Mouse (Mus musculus): ENCODE results near the gene Opa3. TPM values are rescaled to one million over a fixed set of nuclear protein-coding genes. Genes with fewer than 3 reads are reported as not detected.
A peak's percentile ranks its signal among the peaks of the same experiment; 100 is the strongest.

Opa3 gene
- total RNA-seq, 2 experiments from 2014 or later, result 41.3 to 47.1 TPM

DNA sequence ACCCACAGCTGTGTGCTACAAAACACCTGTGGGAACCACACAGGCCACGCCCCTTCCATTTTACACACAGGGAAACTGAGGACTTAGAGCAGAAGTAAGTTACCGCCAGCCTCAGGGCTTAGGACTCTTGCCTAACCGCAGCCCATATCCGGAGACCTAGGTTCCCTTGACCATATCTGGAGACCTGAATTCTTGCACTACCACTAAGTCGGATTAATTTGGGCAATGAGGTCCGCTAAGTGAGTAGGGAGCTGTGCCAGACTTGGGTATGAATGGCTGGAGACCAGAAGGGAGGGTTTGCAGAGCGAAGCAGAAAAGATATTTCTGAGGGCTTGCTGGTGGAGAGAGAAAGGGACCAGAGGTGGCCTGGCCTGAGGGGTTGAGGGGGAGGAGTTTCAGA, 13.8 kb upstream of the Opa3 start:
- DNase-seq (ENCODE audit: low spot score), result no peak

DNA sequence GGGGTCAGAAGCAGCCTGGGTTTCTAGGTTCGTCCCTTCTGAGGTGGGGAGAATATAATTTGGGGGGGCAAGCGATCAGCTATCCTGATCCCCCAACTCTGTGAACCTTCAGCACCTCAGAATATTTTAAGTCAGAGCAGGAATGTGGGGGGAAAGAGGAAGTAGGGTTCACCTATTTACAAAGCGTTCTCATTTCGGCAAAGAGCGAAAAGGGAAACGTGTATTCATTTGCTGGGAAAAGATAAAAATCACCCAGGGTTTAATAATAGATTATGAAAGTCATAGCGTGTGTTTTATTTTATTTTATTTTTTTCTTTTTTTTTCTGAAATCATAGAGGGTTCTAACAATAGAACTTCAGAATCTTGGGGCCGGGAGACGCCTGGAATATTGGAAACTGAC, 13.2 kb upstream of the Opa3 start:
- no peak for DNase-seq (ENCODE audit: low spot score)

- no peak for DNase-seq (ENCODE audit: low spot score)
Observed at GRCm38 (mm10) chr7:19217492-19217891, 10.6 kb upstream of the Opa3 start.

DNA sequence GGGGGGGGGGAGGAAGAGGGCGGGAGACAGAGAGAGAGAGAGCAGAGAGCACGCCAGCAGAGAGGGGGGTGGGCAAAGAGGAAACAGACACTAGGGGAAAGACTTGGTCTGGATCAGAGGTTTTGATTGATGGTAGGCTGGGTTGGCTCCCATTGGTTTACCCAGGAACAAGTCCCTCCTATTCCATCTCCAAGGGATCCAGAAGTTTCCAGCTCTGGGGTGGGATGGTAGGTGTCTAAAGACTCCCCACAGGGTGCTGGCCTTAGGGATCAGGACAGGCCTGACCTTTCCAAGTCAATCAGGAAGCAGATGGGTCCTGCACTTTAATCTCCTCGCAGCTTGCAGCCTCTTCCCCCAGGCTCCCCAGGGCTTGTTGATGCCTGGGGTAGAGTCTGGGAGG, 10.2 kb upstream of the Opa3 start:
- DNase-seq (ENCODE audit: low spot score), result no peak

DNA sequence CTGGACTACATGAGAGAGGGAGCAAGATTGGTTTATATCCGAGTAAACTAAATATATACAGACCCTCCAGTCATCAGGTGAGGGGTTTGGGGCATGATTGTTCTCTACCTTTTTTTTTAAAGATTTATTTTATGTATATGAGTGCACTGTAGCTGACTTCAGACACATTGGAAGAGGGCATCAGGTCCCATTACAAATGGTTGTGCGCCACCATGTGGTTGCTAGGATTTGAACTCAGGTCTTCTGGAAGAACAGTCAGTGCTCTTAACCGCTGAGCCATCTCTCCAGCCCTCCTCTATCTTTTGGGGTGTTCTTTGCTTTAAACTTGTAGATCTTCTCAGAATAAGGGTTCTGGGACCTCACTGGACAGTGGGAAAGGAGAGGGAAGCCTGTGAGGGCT, 8.1 kb upstream of the Opa3 start:
- DNase-seq (ENCODE audit: low spot score), result no peak

GRCm38 (mm10) chr7:19222189-19222588, 5.9 kb upstream of the Opa3 start:
- no peak for DNase-seq (ENCODE audit: low spot score)

DNA sequence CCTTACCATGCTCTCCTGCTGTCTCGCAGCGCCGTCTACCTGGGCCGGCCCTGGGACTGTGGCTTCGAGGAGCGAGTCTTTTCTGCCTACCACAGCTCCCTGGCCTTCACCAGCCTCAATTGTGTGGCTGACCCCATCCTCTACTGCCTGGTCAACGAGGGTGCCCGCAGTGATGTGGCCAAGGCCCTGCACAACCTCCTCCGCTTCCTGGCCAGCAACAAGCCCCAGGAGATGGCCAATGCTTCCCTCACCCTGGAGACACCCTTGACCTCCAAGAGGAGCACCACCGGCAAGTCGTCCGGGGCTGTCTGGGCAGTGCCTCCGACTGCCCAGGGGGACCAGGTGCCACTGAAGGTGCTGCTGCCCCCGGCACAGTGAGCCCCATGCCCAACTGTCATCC, 5.3 kb upstream of the Opa3 start:
- no peak for DNase-seq (ENCODE audit: low spot score)

GRCm38 (mm10) chr7:19224933-19225332, 3.2 kb upstream of the Opa3 start:
- no peak for DNase-seq (ENCODE audit: low spot score)

DNA sequence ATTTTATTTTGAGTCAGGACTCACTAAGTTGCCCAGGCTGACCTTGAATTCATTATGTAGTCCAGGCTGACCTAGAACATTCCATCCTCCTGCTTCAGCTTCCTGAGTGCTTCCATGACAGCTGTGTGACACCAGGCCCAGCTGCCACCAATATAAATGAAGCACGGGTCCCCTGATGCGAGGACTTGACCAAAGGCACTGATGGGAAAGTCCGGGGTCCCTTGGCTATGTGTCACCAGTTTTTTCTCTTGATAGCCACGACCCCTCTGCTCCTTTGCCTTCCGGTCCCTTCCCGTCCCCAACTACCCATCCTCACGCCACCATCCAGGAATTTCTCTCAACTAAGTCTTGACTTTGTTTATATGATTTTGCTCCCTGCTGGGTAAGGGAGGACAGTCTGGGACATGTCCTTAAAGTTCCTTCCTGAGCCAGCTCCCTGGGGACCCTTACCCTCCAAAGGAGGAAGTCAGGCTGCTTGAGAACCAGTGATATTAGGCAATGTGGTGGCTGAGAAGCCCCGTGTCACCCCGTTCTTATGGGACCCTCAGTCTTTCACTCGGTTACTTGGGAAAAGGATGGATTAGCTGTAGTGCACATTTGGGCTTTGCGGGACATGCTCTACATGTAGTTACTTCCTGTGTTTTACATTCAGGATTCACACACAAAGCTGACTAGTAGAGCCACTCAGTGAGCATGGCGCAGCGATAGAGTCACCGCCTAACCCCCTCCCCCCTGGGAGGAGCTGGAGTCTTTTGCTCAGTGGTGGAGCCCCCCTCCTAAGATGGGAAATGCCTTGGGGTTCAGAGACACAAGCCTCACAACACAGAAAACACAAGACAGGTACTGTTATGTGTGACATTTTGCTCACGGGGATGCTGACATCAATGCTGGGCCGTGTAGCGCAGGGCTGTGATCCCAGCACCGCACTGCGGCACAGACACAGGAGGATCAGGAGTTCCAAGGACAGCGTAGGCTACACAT, 1.0 kb upstream of the Opa3 start:
- DNase-seq (ENCODE audit: low spot score), result peak; percentile 34

DNA sequence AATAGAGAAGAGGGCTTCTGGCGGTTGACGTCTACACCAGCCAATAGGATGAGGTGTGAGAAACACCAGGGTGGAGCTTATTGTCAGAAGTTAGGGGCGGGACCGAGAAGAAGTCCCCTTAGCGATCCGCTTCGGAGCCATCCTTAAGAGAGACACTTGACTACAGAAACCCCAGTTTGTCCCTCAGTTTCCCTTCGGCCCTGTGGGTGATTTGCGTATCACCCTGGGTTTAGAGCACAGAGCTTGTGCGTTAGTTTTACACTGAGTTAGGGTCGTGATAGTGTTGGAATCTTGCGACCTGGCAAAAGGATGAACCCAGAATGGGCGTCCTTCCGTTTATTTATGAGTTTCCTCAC, 637 bp downstream of the Opa3 start:
- DNase-seq (ENCODE audit: low spot score), result no peak

GRCm38 (mm10) chr7:19229404-19229803, 1.3 kb downstream of the Opa3 start:
- DNase-seq (ENCODE audit: low spot score), result no peak

GRCm38 (mm10) chr7:19230041-19230580, 2.0 kb downstream of the Opa3 start:
- DNase-seq (ENCODE audit: low spot score), result no peak

DNA sequence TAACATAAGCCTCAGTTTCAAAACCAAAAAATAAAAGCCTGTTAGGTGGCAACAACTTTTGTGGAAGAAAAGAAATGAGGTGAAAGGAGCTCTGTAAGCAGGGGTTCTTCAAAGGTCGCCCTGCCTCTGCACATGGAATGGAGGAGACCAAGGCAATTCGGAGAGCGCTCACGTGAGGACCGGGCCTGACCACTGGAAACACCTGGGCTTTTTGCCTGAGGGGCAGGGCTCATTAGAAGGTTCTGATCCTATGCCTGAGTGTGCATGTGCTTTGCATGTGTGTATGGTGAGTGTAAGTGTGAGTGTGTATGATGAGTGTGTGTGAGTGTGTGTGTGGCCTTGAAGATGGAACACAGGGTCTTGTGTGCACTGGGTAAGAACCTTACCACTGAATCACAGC, 2.8 kb downstream of the Opa3 start:
- DNase-seq (ENCODE audit: low spot score), result no peak

- no peak for DNase-seq (ENCODE audit: low spot score)
Observed at GRCm38 (mm10) chr7:19231849-19232248, 3.7 kb downstream of the Opa3 start.

DNA sequence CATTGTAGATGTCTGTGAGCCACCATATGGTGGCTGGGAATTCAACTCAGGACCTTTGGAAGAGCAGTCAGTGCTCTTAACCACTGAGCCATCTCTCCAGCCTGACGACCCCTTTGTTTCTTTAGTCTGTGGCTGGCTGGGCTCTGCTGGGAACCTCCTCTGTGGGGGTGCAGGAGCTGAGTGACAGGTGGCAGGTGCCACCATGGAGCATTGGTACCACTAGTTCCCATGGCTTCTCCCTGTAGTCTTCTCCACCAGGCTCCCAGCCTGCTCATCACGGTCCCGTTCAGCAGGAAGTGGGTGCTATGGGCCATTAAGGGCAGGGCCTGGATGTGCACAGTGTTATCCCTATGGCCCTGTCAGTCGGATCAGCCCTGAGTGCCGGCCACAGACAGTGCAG, 6.5 kb downstream of the Opa3 start:
- no peak for DNase-seq (ENCODE audit: low spot score)

GRCm38 (mm10) chr7:19235092-19235671, 7.0 kb downstream of the Opa3 start:
- DNase-seq (ENCODE audit: low spot score), result no peak

DNA sequence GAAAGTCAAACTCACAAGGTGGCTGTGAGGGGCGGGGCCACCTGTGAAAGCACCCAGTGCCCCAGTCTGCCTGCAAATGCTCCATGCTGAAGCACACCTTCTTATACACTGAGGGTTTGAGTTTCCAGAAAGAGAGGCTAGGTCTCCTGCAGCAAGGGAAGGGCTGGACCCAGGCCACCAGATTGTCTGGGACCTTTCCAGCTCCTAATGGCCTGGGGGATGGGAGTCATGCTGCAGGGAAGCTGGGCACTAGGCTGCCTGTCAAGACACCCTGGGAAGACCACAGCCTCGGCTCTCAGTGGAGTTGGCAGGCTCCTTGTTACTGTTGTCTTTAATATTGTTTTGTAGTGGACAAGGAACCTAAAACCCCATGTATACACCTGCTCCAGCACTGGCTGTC, 8.3 kb downstream of the Opa3 start:
- no peak for DNase-seq (ENCODE audit: low spot score)

- peak; percentile 49 for DNase-seq (ENCODE audit: low spot score)
Observed at GRCm38 (mm10) chr7:19238344-19238743, 10.2 kb downstream of the Opa3 start.

DNA sequence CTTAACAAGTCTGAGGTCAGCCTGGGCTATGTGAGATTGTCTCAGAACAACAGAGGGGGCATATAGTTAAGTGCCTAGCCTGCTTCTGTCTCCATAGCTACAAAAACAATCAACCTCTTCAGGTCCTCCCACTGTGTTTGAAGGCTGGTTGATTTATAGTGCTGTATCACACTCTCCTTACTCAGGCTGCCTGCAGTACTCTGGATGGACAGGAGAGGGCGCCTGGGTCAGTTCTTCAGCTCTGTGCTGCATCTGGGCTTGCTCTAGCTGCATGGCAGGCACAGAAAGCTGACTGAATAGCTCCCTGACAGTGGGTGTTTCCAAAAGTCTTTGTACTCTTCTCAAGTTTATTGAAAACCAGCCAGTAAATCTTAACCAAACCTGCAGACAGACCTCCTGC, 11.3 kb downstream of the Opa3 start:
- peak; percentile 95 for DNase-seq (ENCODE audit: low spot score)

GRCm38 (mm10) chr7:19239986-19240385, 11.9 kb downstream of the Opa3 start:
- no peak for DNase-seq (ENCODE audit: low spot score)

DNA sequence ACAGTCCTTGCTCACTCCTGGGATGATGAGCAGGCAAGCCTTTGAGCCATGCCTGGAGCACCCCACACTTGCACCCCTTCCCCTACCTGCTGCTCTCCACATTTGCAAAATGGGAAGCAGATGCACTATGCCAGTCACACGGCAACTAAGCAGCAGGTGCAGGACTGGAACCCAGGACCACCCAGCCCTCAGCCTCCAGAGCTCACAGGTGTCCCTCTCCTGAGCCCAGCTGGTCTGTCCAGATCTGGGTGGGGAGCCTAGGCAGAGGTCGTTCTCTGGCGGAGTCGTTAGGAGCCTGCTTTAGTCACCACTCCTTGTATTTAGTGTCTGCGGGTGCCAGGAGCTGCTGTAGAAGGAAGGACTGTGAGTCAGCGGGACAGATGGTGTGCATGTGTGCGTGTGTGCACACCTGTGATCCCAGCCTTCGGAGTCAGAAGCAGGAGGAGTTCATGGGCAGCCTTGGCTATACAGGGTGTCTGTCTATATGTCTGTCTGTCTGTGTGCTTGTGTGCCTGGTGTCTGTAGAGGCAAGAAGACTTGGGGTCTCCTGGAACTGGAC, 12.8 kb downstream of the Opa3 start:
- no peak for DNase-seq (ENCODE audit: low spot score)

DNA sequence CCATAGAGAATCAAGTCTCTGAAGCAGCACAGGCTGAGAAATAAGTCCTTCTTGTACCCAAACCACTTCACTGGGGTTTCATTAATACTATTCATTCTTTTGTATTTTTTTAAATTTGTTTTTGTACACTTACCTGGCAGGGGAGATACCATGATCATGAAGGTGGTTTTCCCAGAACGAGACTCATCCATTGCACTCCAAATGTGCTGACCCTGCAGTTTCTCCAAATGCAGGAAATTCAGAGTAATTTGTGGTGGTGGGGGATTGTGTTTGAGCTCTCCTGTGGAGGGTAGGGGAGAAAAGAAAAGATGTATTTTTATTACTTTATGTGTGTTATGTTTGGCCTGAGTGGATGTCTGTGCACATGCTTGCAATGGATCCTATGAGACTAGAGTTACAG, 13.9 kb downstream of the Opa3 start:
- no peak for DNase-seq (ENCODE audit: low spot score)

DNA sequence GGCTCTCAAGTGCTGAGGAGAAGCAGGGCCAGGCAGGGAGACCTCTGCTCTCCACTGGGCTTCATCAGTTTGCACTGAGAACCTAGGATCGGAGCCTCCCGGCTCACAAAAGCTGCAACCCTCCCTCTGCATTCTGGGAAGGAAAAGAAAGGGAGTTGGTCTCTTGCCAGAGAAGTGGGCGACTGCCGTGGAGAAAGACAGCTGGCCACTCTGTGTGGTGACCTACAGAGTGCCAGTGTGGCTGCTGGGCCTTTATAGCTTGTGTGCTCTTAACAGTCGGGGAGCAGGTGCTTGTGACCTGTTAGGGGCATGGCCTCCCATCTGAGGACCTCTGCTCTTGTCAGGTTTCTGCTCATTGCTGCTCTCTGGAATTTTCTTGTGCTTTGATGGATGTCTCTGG, 15.7 kb downstream of the Opa3 start:
- no peak for DNase-seq (ENCODE audit: low spot score)

Data from gastrocnemius, adult 18-20 months (tissue).